Mouse (Mus musculus): Measurements from ENCODE around the gene Abca6. TPM values are rescaled to one million over a fixed set of nuclear protein-coding genes. Genes with fewer than 3 reads are reported as not detected.

Gene Abca6
- polyA plus RNA-seq (2015; fragmentation: Nextera tagmentation; extraction: Ambion mirVana): 0.58 and 0.88 TPM in 2 replicates

DNA sequence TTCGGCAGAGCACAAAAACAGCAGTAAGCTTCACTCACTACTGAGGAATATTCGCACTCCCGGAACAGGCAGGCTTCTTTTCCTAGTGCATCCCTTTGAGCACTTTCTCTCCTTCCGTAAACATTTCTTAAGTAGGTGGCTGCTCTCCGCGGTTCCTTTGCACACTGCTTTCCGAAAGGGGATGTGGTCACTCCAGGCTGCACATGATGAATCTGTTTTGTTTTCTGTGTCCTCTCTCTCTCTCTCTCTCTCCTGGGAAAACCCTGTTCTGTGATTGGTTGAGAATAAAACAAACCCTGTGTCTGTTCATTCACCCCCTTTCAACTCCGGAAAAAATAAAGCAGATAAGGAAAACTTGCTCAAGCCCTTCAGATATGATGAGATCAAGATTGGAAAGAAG lies at the start of gene Abca6:
Gene Abca6, minus strand, starts transcription at position 243 of the 400 bp plus-strand sequence.
- no peak for ATAC-seq (ENCODE audit: insufficient number of reproducible peaks, low FRiP score, low TSS enrichment, low read depth)
- Histone ChIP-seq H3K27me3 (no peaks in the 10 kb centered on the region), H3K4me1 (no peaks in the 10 kb centered on the region), H3K27ac (no peak within 1 kb of the TSS), H3K36me3 (no peaks in the 10 kb centered on the region), H3K4me2 (0 out of 2 replicates have a peak within 1 kb of the TSS, but pooled peaks have one; percentile 14), H3K9ac (no peak within 1 kb of the TSS), H3K4me3 (peak within 1 kb of the TSS; percentile 17), H3K9me3 (no peaks in the 10 kb centered on the region)
- WGBS: 19% methylated on average over 8 of the region's 8 CpGs

DNA sequence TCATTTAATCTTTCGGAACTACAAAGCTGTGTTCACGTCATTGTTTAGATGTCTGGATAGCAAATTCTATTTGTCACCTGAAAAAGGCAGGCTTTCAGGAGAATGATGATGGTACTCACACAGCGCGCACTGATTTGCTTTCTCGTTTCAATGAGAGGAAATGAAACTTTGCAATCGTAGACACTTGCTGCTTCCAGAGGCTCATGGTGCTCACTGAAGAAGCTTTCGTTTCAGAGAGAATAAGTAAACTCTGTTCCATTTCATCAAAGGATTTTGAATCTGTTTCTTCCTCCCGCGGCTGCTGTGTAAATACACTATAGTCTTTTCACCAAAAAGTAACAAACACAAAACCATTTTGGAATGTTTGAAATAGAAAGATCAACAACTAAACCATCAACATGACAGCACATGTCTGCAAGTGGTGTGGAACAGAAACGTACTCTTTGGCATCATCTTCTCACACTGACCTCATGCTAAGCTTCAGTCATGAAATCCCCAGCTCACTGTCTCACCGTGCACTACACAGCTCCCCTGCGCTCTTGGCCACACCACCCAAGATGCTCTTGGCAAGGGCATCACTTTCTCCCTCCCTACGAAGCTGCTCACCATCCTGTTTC lies 46.4 kb upstream of the Abca6 start:
- no peak overlapping the region for H3K9ac ChIP-seq
- WGBS: 86% methylated on average over 13 of the region's 13 CpGs
- H3K4me1 ChIP-seq: no peaks in the 10 kb centered on the region
- H3K27me3 ChIP-seq: no peaks in the 10 kb centered on the region
- no peak overlapping the region for H3K4me3 ChIP-seq
- H3K9me3 ChIP-seq: no peaks in the 10 kb centered on the region
- H3K27ac ChIP-seq: no peak overlapping the region
- H3K4me2 ChIP-seq: no peak overlapping the region
- ATAC-seq (ENCODE audit: insufficient number of reproducible peaks, low FRiP score, low TSS enrichment, low read depth): no peak
- H3K36me3 ChIP-seq: peaks cover 3% of the 10 kb centered on the region; the same call in 1 of the 2 replicates

DNA sequence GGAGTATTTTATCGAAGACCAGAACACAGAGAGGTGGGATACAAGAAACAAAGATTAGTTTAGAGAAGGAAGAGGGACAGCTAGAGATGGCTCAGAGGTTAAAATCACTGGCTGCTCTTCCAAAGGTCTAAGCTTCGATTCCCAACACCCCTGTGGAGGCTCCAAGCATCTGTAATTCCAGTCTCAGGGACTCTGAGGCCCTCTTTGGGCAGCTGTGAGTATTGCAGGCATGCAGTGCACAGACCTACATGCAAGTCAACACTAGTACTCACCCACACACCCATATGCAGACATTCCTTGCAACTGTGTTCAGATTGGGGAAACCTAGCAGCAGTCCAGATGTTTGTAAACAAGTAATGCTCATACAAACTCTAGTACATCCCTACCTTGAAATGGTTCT lies 39.0 kb upstream of the Abca6 start:
- Histone ChIP-seq H3K9me3 (no peaks in the 10 kb centered on the region), H3K4me3 (no peak overlapping the region), H3K9ac (no peak overlapping the region), H3K36me3 (peaks cover 6% of the 10 kb centered on the region; the same call in 1 of the 2 replicates), H3K27ac (no peak overlapping the region), H3K4me2 (no peak overlapping the region), H3K27me3 (no peaks in the 10 kb centered on the region), H3K4me1 (no peaks in the 10 kb centered on the region)
- WGBS: 71% methylated on average over 2 of the region's 2 CpGs
- ATAC-seq (ENCODE audit: insufficient number of reproducible peaks, low FRiP score, low TSS enrichment, low read depth): no peak

DNA sequence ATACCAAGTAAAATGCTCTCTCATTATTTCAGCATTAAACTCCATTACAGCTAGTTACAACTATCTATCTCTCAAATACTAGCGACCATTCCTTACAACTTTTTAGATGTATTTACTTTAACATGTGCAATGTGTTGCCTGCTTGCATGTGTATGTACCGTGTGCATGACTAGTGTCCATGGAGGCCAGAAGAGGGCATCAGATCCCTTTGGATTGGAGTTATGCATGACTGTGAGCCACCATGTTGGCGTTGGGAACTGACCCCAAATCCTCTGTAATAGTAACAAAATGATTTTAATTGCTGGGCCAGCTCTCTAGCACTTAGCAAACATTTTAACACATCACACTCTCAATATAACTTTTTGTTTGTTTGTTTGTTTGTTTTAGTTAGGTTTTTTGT lies 36.8 kb upstream of the Abca6 start:
- Histone ChIP-seq H3K9ac (no peak overlapping the region), H3K27me3 (no peaks in the 10 kb centered on the region), H3K4me1 (no peaks in the 10 kb centered on the region), H3K4me2 (no peak overlapping the region), H3K9me3 (no peaks in the 10 kb centered on the region), H3K27ac (no peak overlapping the region), H3K36me3 (peaks cover 6% of the 10 kb centered on the region; the same call in 1 of the 2 replicates), H3K4me3 (no peak overlapping the region)
- no peak for ATAC-seq (ENCODE audit: insufficient number of reproducible peaks, low FRiP score, low TSS enrichment, low read depth)
- WGBS: 72% methylated on average over 3 of the region's 3 CpGs

DNA sequence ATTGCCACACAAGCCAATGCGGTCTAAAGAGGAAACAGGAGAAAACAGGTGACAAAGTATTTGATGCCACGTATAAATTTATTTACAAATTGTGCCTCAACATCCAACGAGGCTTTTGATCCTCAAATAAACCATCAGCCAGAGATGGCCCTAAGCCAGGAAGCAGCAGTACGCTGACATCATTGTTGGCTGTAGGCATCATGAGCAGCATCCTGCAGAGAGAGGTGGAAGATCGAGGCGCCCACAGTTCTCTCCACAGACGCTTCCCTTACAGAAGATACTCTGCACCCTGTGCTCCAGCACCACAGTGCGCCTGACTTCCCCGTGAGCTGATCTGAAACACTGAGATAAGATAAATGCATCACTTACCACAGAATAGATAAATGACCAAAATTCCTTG lies 36.1 kb upstream of the Abca6 start:
- Histone ChIP-seq H3K27me3 (no peaks in the 10 kb centered on the region), H3K4me2 (no peak overlapping the region), H3K9me3 (no peaks in the 10 kb centered on the region), H3K9ac (no peak overlapping the region), H3K36me3 (peaks cover 6% of the 10 kb centered on the region; the same call in 1 of the 2 replicates), H3K4me1 (no peaks in the 10 kb centered on the region), H3K27ac (no peak overlapping the region), H3K4me3 (no peak overlapping the region)
- no peak for ATAC-seq (ENCODE audit: insufficient number of reproducible peaks, low FRiP score, low TSS enrichment, low read depth)
- WGBS: 48% methylated on average over 9 of the region's 9 CpGs

DNA sequence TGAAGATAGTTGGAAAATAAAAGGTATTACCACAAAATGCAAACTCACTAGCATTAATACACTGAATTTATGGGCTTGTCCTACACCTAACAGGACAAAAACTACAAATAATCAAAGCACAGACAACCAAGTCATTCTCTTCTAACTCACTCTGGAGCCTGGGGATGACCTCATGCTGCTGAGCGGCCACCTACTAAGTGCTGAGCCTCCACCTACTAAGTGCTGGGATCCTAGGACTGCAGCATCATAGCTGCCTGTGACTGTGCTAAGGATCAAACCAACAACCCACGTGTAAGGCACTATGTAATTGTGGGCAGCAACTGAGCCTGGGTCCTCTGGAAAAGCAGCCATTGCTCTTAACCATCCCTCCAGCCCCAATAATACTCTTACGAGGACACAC lies 34.8 kb upstream of the Abca6 start:
- Histone ChIP-seq H3K27ac (no peak overlapping the region), H3K9ac (no peak overlapping the region), H3K27me3 (no peaks in the 10 kb centered on the region), H3K36me3 (peaks cover under 1% of the 10 kb centered on the region; the same call in 1 of the 2 replicates), H3K4me1 (no peaks in the 10 kb centered on the region), H3K4me3 (no peak overlapping the region), H3K4me2 (no peak overlapping the region), H3K9me3 (no peaks in the 10 kb centered on the region)
- 79% methylated on average over 3 of the region's 3 CpGs for WGBS
- no peak for ATAC-seq (ENCODE audit: insufficient number of reproducible peaks, low FRiP score, low TSS enrichment, low read depth)

DNA sequence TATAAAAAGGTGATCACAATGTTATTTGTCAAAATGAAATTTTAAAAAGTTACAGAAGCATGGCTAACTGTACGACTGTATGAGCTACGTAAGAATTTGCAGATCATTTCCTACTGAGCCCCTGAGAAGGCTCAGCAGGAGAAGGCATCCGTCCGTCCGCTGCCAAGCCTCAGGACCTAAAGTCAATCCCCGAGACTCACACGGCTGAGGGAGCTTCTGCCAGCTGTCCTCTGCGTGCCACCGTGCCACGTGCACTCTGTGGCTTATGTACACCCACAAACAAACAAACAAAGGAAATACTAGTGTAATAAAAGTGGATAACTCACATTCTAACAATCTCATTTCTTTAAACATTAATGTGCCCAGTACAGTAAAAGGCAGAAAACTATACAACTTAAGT lies 33.3 kb upstream of the Abca6 start:
- Histone ChIP-seq H3K36me3 (no peaks in the 10 kb centered on the region), H3K4me1 (no peaks in the 10 kb centered on the region), H3K9me3 (no peaks in the 10 kb centered on the region), H3K9ac (no peak overlapping the region), H3K27ac (no peak overlapping the region), H3K4me2 (no peak overlapping the region), H3K27me3 (no peaks in the 10 kb centered on the region), H3K4me3 (no peak overlapping the region)
- 64% methylated on average over 10 of the region's 10 CpGs for WGBS
- ATAC-seq (ENCODE audit: insufficient number of reproducible peaks, low FRiP score, low TSS enrichment, low read depth): no peak

DNA sequence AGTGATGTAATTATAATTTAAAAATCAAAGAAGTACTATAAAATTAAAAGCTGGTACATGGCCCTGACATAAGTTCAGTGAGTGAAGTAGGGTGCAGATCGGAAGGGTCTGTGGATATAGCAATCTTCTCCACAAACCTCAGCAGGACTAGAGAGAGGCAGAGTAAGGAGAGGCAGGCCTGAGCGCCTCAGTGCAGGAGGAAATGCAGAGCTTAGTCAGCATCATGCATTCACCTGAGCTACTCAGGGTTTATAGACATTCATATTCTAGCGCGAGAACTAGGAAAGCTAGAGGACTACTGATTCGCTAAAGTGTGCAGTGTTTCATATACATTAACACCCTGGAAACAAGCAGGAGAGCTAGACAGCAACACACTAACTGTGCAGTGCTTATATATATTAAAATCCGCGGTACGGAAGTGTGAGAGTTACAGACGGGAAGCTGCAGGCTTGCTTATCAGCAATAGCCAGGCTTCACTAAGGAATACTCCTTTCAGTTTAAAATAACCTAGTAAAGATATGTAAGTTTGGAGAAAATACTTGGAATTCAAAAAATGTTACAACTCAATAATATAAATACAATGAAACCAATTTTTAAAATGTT lies 32.7 kb upstream of the Abca6 start:
- Histone ChIP-seq H3K9ac (no peak overlapping the region), H3K4me3 (no peak overlapping the region), H3K36me3 (no peaks in the 10 kb centered on the region), H3K27me3 (no peaks in the 10 kb centered on the region), H3K9me3 (no peaks in the 10 kb centered on the region), H3K4me2 (no peak overlapping the region), H3K4me1 (no peaks in the 10 kb centered on the region), H3K27ac (no peak overlapping the region)
- WGBS: 81% methylated on average over 9 of the region's 9 CpGs
- ATAC-seq (ENCODE audit: insufficient number of reproducible peaks, low FRiP score, low TSS enrichment, low read depth): no peak

DNA sequence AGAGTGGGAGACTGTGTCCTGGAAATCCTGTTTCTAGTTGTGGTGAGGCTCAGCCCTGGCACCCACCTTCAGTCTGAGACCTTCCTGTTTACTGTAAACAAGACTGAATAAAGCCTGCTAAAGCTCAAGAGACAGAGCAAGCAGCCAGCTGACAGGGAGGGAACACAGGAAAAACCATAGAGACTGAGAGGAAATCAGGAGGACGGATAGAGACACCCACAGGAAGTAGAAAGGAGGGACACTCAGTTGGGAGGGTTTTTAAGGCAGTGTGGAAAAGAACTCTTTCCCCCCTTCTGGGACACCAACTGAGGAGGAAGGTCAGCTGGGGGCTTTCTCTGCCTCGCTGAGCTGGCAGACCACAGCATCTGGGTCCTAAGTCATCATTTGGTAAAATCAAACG lies 23.2 kb upstream of the Abca6 start:
- Histone ChIP-seq H3K9ac (no peak overlapping the region), H3K9me3 (no peaks in the 10 kb centered on the region), H3K36me3 (no peaks in the 10 kb centered on the region), H3K4me3 (no peak overlapping the region), H3K4me1 (no peaks in the 10 kb centered on the region), H3K27ac (no peak overlapping the region), H3K4me2 (no peak overlapping the region), H3K27me3 (no peaks in the 10 kb centered on the region)
- WGBS: 53% methylated on average over 3 of the region's 3 CpGs
- ATAC-seq (ENCODE audit: insufficient number of reproducible peaks, low FRiP score, low TSS enrichment, low read depth): no peak

DNA sequence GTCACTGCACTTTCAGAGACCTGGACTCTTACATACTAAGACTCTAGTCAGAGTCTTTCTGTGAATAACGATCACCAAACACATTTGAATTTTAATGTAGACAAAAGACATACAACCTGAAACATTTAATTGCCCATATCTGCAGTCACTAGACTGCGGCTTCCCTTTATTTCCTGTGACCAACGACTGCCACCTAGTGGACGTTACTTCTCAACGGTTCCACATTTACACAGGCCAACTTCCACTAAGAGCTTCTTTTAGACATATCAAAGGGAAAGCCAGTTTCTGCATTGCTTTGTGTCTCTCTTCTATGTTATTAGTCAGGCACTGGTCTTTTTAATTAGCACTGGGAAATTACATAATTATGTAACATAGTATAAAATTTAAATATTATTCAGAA lies 20.2 kb upstream of the Abca6 start:
- H3K36me3 ChIP-seq: no peaks in the 10 kb centered on the region
- no peaks in the 10 kb centered on the region for H3K27me3 ChIP-seq
- no peak for ATAC-seq (ENCODE audit: insufficient number of reproducible peaks, low FRiP score, low TSS enrichment, low read depth)
- 5% methylated on average over 5 of the region's 5 CpGs for WGBS
- no peak overlapping the region for H3K4me2 ChIP-seq
- H3K4me1 ChIP-seq: peaks cover 4% of the 10 kb centered on the region; the same call in 1 of the 2 replicates
- H3K27ac ChIP-seq: no peak overlapping the region
- H3K9me3 ChIP-seq: no peaks in the 10 kb centered on the region
- no peak overlapping the region for H3K9ac ChIP-seq
- no peak overlapping the region for H3K4me3 ChIP-seq

DNA sequence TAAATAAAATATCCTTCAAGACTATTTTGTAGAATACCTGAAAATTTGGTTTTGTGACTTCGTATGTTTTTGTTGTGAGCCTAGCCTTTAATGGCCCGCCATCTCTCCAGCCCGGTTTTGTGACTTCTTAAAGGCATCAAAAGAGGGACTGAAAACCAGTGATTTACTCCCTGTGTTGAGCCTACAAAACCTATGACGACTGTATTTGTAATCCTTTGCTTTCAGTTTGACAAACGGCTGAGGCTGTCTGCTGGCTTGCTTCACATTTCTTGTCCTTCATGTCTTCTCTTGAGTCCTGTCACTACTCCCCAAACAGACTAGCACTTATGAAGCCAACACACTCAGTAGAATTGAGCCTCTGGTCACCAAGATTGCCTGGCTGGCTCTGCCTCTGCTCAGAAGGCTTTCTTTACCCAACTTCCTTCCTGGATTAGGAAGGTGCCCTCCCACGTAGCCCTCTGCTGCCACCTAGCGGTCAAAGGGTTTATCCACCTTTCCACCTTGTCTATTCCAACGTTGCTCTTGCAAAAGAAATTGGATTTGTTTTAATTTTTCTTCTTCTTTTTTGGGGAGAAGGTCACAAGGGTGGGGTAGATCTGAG lies 16.8 kb upstream of the Abca6 start:
- no peak for ATAC-seq (ENCODE audit: insufficient number of reproducible peaks, low FRiP score, low TSS enrichment, low read depth)
- no peak overlapping the region for H3K4me2 ChIP-seq

DNA sequence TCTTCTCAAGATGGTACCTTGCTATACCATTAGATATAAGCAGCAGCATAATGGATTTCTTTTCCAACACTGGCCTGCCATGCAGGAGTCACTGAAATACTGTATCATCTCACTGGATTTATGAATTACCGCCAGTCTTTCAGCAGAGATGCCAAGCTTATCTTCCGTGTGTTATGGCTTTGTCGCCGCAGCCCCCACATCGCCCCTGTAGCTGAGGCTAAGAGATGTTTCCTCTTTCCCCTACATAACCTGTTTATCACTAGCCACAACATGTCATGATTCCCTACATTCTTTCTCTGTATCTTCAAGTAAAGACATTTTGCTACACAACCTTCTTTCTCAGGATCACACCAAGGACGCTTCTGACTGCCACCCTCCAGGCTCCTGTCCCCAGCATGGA lies 15.7 kb upstream of the Abca6 start:
- Histone ChIP-seq H3K27me3 (no peaks in the 10 kb centered on the region), H3K4me1 (peaks cover 4% of the 10 kb centered on the region; the same call in 1 of the 2 replicates), H3K4me2 (no peak overlapping the region), H3K36me3 (no peaks in the 10 kb centered on the region), H3K4me3 (no peak overlapping the region), H3K9me3 (no peaks in the 10 kb centered on the region), H3K27ac (no peak overlapping the region), H3K9ac (no peak overlapping the region)
- 88% methylated on average over 6 of the region's 6 CpGs for WGBS
- no peak for ATAC-seq (ENCODE audit: insufficient number of reproducible peaks, low FRiP score, low TSS enrichment, low read depth)

More for the DNA sequence above, 16.8 kb upstream of the Abca6 start:
- Histone ChIP-seq H3K4me3 (no peak overlapping the region), H3K4me1 (peaks cover 4% of the 10 kb centered on the region; the same call in 1 of the 2 replicates), H3K27me3 (no peaks in the 10 kb centered on the region), H3K27ac (no peak overlapping the region), H3K9me3 (no peaks in the 10 kb centered on the region), H3K9ac (no peak overlapping the region), H3K36me3 (no peaks in the 10 kb centered on the region)
- 34% methylated on average over 8 of the region's 8 CpGs for WGBS

Data from limb, embryonic 15.5 days (tissue).